In genomic region chr14:33448276-33448675, GRCm38 (mm10) we compare ENCODE assay signal across 28 mouse cellular contexts. TPM values are rescaled to one million over a fixed set of nuclear protein-coding genes. Genes with fewer than 3 reads are reported as not detected.
"Had no signal": no experiment of that assay in that cellular context is flagged by ENCODE, and none has a peak within 500 bp of the region (broad histone marks: within the 10 kb centered on the region; RNA-seq: fewer than 3 reads in every experiment).

No protein-coding gene starts in this region.

- H3K27me3 ChIP-seq: embryonic facial prominence, embryonic 15.5 days; forebrain, embryonic 15.5 days had no signal

- DNase-seq: cerebellum, adult 2 months; cerebellum, adult 8-10 months; cerebellum, adult 9-10 months; cerebellum, postnatal 10 days; cerebellum, postnatal 14 days; cerebellum, postnatal 25 days; cerebellum, postnatal 36 days; embryo, embryonic 11 days; forebrain, postnatal 0 days; gastrocnemius, adult 2 months; gastrocnemius, postnatal 10 days; gastrocnemius, postnatal 14 days; gastrocnemius, postnatal 25 days; gastrocnemius, postnatal 36 days; heart, adult 11 months; heart, adult 18-20 months; heart, adult 2 months had no signal

- H3K9me3 ChIP-seq: embryonic facial prominence, embryonic 10.5 days; embryonic facial prominence, embryonic 12.5 days; embryonic facial prominence, embryonic 13.5 days; embryonic facial prominence, embryonic 15.5 days; forebrain, embryonic 10.5 days; forebrain, embryonic 12.5 days; forebrain, embryonic 13.5 days; forebrain, embryonic 15.5 days had no signal

- H3K9ac ChIP-seq: embryonic facial prominence, embryonic 12.5 days; embryonic facial prominence, embryonic 13.5 days; embryonic facial prominence, embryonic 15.5 days; forebrain, embryonic 12.5 days; forebrain, embryonic 13.5 days; forebrain, embryonic 15.5 days; forebrain, postnatal 0 days had no signal

- H3K36me3 ChIP-seq: embryonic facial prominence, embryonic 10.5 days; embryonic facial prominence, embryonic 12.5 days; embryonic facial prominence, embryonic 13.5 days; embryonic facial prominence, embryonic 15.5 days; forebrain, embryonic 10.5 days; forebrain, embryonic 12.5 days; forebrain, embryonic 15.5 days had no signal

- H3K4me3 ChIP-seq: embryonic facial prominence, embryonic 12.5 days; erythroblast, embryonic 14.5 days; forebrain, embryonic 12.5 days; heart, adult 2 months had no signal

- H3K27ac ChIP-seq: embryonic facial prominence, embryonic 10.5 days; embryonic facial prominence, embryonic 12.5 days; embryonic facial prominence, embryonic 13.5 days; embryonic facial prominence, embryonic 15.5 days; forebrain, embryonic 10.5 days; forebrain, embryonic 12.5 days; forebrain, embryonic 13.5 days; heart, adult 2 months had no signal

- ATAC-seq: forebrain, embryonic 13.5 days; forebrain, embryonic 14.5 days; forebrain, embryonic 16.5 days; forebrain, postnatal 0 days had no signal

RNA-seq across cellular contexts. Expression of gene Frmpd2, which starts 23.2 kb away (rescaled TPM):
- polyA plus RNA-seq: embryonic facial prominence, embryonic 12.5 days; embryonic facial prominence, embryonic 13.5 days; erythroblast, embryonic 14.5 days; forebrain, embryonic 10.5 days; forebrain, embryonic 13.5 days; forebrain, embryonic 16.5 days had no signal
